ENCODE assay signal across 7 mouse cellular contexts in the genomic region with DNA sequence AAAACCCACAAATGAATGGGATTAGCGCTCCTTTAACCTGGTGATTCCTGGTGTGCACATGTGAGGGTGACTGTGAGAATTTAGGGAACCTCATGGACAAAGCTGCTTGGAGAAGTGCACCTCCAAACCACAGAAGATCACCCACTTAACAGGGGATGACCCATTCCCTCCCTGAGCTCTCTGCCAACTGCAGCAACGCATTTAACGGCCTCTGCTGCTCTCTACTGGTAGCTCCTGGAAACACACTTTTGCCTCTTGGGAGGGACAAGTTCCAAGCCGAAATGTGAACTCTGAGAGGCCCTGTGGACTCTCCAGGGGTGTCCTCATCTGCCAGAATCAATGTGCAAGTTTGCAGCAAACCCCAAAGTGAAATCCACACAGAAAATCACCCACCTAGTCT.
DNase-seq lines count a peak whose midpoint lies in the region.

No protein-coding gene starts in this region.

- peak; percentile 23 to 34 for DNase-seq in CD8-positive naive resting alpha-beta T cell, adult 2 months (ENCODE audit: low read depth in 2 of 2, low spot score in 2 of 2)
- DNase-seq in MN1 (ENCODE audit: low spot score): peak; percentile 75
- peak; percentile 61 to 74 for DNase-seq in cerebellum, adult 18-20 months
- peak; percentile 55 to 70 for DNase-seq in frontal cortex, postnatal 25 days (ENCODE audit: low spot score in 2 of 2)
- DNase-seq in layer of hippocampus, adult 11-12 months (ENCODE audit: low spot score): peak; percentile 70
- peak; percentile 79 for DNase-seq in lung, postnatal 10 days
- DNase-seq in right cerebral cortex, postnatal 10 days (ENCODE audit: low spot score in 2 of 2): peak; percentile 46 to 81

Comparison
In these comparisons a context has a peak if more than half of its experiments do, and no peak if none do; other contexts are left out.
1. Peak in every context shown above with its lines: DNase-seq.
2. DNase-seq: peak in every context shown above with its lines; median percentile 79 in lung, postnatal 10 days; 75 in MN1; 70 in layer of hippocampus, adult 11-12 months; 68 in cerebellum, adult 18-20 months; 64 in right cerebral cortex, postnatal 10 days; 62 in frontal cortex, postnatal 25 days; 28 in CD8-positive naive resting alpha-beta T cell, adult 2 months.